Mouse (Mus musculus): ENCODE results near the gene Pias4. TPM values are rescaled to one million over a fixed set of nuclear protein-coding genes. Genes with fewer than 3 reads are reported as not detected.
"Not testable (repeated sequence)": the region's sequence is repeated elsewhere in the genome, so short reads cannot be mapped to it uniquely, and the experiment has no call there.

Pias4 gene
- polyA plus RNA-seq (2016; fragmentation: Nextera tagmentation; extraction: Ambion mirVana), result 64.1 and 72.2 TPM in 2 replicates

DNA sequence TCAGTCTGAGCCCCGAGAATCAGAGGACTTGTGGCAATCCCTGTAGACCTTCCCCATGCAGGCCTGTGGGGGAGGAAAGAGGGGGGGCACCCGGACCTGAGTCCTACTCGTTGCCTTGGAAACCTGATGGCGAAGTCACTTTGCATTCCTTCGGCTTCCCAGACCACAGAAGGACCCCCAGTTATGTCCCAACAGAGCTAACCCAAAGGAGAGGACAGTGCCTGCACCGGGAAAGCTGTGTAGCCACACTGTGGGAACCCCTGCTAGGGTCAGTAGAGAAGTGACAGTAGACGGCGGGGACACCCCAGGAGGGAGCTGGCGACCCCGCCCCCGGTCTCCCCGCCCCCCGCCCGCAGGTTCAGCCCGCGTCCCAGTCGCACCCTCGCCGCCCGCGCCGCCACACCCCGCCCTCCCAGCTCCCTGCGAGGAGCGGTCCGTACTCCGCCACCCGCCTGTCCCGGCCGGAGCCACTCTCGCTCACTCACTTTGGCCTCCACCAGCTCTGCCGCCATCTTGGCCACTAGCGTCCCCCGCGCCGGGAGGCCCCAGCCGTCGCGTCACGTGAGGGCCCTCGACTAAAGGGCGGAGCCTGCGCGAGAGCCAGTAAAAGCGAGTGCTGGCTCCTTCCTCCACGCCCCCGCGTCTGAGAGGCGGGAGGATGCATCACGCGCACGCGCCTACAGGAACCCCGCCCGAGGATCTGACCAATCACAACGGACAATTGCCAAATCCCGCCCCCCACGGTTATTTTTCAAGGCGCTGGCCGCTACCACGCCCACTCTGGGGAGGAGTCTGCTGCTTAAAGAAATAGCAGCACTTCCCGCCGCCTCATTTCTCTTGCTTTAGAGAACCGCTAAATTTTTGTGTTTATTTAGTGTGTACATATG is at the start of gene Pias4:
Gene Pias4, minus strand, starts transcription at position 724 of the 887 bp plus-strand sequence.
- peak within 1 kb of the TSS; percentile 94 for H3K27ac ChIP-seq
- H3K27me3 ChIP-seq (ENCODE audit: insufficient read depth, poor library complexity, severe bottlenecking), result no peaks in the 10 kb centered on the region
- peaks cover 30% of the 10 kb centered on the region for H3K36me3 ChIP-seq
- under 1% methylated on average over 64 of the region's 64 CpGs for WGBS
- H3K9me3 ChIP-seq, result no peaks in the 10 kb centered on the region
- DNase-seq (ENCODE audit: low spot score), result peak; percentile 100
- peak within 1 kb of the TSS; percentile 99 for H3K4me3 ChIP-seq
- peaks cover 43% of the 10 kb centered on the region for H3K4me1 ChIP-seq (replicated peaks)

- H3K27me3 ChIP-seq (ENCODE audit: insufficient read depth, poor library complexity, severe bottlenecking); H3K4me3 ChIP-seq; DNase-seq (ENCODE audit: low spot score); H3K9me3 ChIP-seq; H3K27ac ChIP-seq; H3K4me1 ChIP-seq (replicated peaks): not testable (repeated sequence)
- H3K36me3 ChIP-seq, result peaks cover 51% of the 10 kb centered on the region
- 25% methylated on average over 1 of the region's 1 CpGs for WGBS
Measured at GRCm38 (mm10) chr10:81217267-81217666, 49.5 kb upstream of the Pias4 start.

- Histone ChIP-seq H3K36me3 (peaks cover 52% of the 10 kb centered on the region), H3K9me3 (peaks cover 12% of the 10 kb centered on the region; the same call in 1 of the 2 replicates), H3K4me1 (replicated peaks) (peaks cover 6% of the 10 kb centered on the region; the same call in 1 of the 2 replicates), H3K4me3 (no peak overlapping the region), H3K27ac (no peak overlapping the region), H3K27me3 (ENCODE audit: insufficient read depth, poor library complexity, severe bottlenecking) (peaks cover 6% of the 10 kb centered on the region; the same call in 1 of the 2 replicates)
- WGBS, result 90% methylated on average over 6 of the region's 6 CpGs
- DNase-seq (ENCODE audit: low spot score), result no peak
Measured at GRCm38 (mm10) chr10:81216810-81217209, 49.1 kb upstream of the Pias4 start.

- H3K27me3 ChIP-seq (ENCODE audit: insufficient read depth, poor library complexity, severe bottlenecking), result peaks cover 6% of the 10 kb centered on the region; the same call in 1 of the 2 replicates
- H3K27ac ChIP-seq, result no peak overlapping the region
- no peak overlapping the region for H3K4me3 ChIP-seq
- 87% methylated on average over 6 of the region's 6 CpGs for WGBS
- peaks cover 16% of the 10 kb centered on the region; the same call in 1 of the 2 replicates for H3K9me3 ChIP-seq
- peaks cover 53% of the 10 kb centered on the region for H3K36me3 ChIP-seq
- H3K4me1 ChIP-seq (replicated peaks), result peaks cover 6% of the 10 kb centered on the region; the same call in 1 of the 2 replicates
- no peak for DNase-seq (ENCODE audit: low spot score)
Measured at GRCm38 (mm10) chr10:81216260-81216659, 48.5 kb upstream of the Pias4 start.

DNA sequence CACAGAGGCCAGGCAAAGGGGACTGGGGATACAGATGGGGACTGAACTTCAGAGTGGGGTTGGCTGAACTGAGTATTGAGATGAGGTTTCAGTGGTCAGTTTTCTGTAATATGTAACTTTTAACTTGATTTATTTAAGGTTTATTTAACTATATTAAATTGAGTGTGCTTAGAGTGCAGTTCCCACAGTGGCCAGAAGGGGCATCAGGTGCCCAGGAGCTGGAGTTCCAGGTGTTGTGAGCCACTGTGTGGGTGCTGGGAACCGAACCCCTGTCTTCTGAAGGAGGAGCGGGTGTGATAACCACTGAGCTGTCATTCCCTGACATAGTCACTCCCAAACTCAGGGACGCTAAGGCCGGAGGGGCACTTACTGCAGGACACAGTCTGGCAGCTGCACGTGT is 42.4 kb upstream of the Pias4 start:
- no peak overlapping the region for H3K4me3 ChIP-seq
- H3K4me1 ChIP-seq (replicated peaks), result no peaks in the 10 kb centered on the region
- no peak for DNase-seq (ENCODE audit: low spot score)
- H3K9me3 ChIP-seq, result peaks cover 24% of the 10 kb centered on the region
- peaks cover 67% of the 10 kb centered on the region for H3K36me3 ChIP-seq
- WGBS, result 98% methylated on average over 5 of the region's 5 CpGs
- no peak overlapping the region for H3K27ac ChIP-seq
- peaks cover 4% of the 10 kb centered on the region; the same call in 1 of the 2 replicates for H3K27me3 ChIP-seq (ENCODE audit: insufficient read depth, poor library complexity, severe bottlenecking)

DNA sequence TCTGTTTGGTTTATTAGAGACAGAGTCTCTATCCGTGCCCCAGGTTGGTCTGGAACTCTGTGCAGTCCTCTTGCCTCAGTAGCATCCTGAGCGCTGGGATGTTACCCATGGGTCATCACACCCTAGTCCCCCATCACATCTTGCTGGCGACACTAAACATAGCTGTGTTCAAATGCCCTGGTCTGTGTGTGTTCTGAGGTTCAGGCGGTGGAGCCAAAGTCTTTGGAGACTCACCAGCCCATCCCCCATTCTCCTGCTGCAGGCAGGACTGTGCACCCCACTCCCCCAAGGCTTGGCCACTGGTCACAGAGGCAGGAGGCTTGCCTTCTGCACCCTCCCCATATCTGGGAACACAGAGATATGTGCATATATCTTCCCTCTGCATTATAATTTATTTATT is 36.4 kb upstream of the Pias4 start:
- H3K27me3 ChIP-seq (ENCODE audit: insufficient read depth, poor library complexity, severe bottlenecking), result peaks cover 18% of the 10 kb centered on the region
- 0 out of 2 replicates have a peak, but pooled peaks cover 11% of the 10 kb centered on the region for H3K4me1 ChIP-seq (replicated peaks)
- no peaks in the 10 kb centered on the region for H3K9me3 ChIP-seq
- 0 out of 2 replicates have a peak, but pooled peaks cover 11% of the 10 kb centered on the region for H3K36me3 ChIP-seq
- DNase-seq (ENCODE audit: low spot score), result no peak
- H3K27ac ChIP-seq, result no peak overlapping the region
- WGBS, result 76% methylated on average over 4 of the region's 4 CpGs
- H3K4me3 ChIP-seq, result no peak overlapping the region

DNA sequence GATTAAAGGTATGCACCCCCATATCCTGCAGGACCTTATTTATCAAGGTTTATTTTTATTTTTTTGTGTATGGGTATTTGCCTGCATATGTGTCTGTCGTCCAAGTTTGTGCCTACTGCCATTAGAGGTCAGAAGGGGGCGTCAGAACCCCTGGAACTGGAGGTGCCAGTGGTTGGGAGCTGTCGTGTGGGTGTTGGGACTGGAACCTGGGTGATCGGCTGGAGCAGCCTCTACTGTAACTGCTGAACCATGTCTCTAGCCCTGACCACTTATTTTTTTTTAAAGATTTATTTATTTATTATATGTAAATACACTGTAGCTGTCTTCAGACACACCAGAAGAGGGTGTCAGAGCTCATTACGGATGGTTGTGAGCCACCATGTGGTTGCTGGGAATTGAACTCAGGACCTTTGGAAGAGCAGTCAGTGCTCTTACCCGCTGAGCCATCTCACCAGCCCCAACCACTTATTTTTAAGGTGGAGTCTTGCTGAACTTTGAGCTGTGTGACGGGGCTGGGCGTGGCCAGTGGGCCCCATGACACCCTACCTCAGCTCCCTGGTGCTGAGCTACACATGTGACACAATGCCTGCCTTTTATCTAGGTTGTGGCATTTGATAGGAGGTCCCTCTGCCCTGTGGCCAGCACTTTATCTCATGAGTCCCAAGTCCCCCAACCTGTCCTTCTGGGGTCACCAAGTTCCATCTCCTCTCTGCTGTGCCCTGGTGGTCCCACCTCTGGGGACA is 35.4 kb upstream of the Pias4 start:
- no peak for DNase-seq (ENCODE audit: low spot score)
- 0 out of 2 replicates have a peak, but pooled peaks cover 11% of the 10 kb centered on the region for H3K4me1 ChIP-seq (replicated peaks)
- H3K4me3 ChIP-seq, result no peak overlapping the region
- no peak overlapping the region for H3K27ac ChIP-seq
- WGBS, result 68% methylated on average over 8 of the region's 8 CpGs
- 0 out of 2 replicates have a peak, but pooled peaks cover 11% of the 10 kb centered on the region for H3K36me3 ChIP-seq
- no peaks in the 10 kb centered on the region for H3K9me3 ChIP-seq
- H3K27me3 ChIP-seq (ENCODE audit: insufficient read depth, poor library complexity, severe bottlenecking), result peaks cover 18% of the 10 kb centered on the region

DNA sequence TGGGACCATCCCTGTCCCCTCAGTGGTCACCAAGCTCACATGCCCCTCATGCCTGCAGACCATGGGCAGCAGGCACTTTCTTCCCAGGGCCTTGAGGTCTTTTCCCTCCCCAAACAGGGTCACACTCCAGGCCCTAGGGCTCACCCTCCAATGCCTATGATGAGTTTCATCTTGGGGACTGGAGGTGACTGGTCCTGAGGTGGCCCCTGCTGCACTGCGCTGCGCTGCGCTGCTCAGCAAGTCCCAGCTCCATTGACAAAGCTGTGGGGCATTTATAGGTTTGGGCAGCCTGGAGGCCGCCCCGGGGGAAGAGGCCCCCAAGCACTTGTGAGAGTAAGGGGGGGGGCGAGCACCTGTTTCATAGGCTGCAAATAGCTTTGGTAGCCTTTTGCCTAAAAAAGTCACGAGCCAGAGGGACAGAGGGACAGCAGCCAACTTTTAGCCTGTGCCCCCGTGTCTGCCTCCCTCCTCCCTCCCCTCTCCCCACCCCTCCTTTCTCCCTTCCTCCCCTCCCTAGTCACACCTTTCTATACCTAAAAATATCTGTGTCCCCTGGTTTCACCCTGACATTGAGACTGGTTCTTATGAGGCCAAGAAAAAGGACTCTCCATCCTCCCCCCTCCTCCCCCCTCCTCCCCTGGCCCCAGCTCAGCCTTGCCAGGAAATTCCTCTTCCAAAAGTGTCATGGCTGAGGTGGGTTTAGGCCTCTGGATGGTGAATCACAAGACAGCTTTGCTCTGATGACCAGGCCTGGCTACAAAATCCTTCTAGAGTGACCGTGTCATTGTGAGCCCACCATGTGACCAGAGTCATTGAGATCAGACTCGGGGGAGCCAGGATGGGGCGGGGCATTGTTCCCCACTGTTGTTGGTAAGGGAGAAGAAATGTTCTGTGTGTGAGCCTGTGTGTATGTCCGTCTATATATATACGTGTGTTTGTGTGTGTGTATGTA is 34.4 kb upstream of the Pias4 start, which contains the start of gene Nmrk2:
Gene Nmrk2, minus strand, starts transcription at position 245 of the 952 bp plus-strand sequence.
- Histone ChIP-seq H3K4me1 (replicated peaks) (0 out of 2 replicates have a peak, but pooled peaks cover 11% of the 10 kb centered on the region), H3K9me3 (no peaks in the 10 kb centered on the region), H3K4me3 (no peak within 1 kb of the TSS), H3K27me3 (ENCODE audit: insufficient read depth, poor library complexity, severe bottlenecking) (peaks cover 21% of the 10 kb centered on the region), H3K27ac (peak within 1 kb of the TSS; percentile 23; the same call in 1 of the 2 replicates), H3K36me3 (0 out of 2 replicates have a peak, but pooled peaks cover 6% of the 10 kb centered on the region)
- DNase-seq (ENCODE audit: low spot score), result no peak
- WGBS, result 63% methylated on average over 13 of the region's 13 CpGs

- no peak overlapping the region for H3K27ac ChIP-seq
- peaks cover 34% of the 10 kb centered on the region for H3K27me3 ChIP-seq (ENCODE audit: insufficient read depth, poor library complexity, severe bottlenecking)
- no peak overlapping the region for H3K4me3 ChIP-seq
- DNase-seq (ENCODE audit: low spot score), result no peak
- no peaks in the 10 kb centered on the region for H3K9me3 ChIP-seq
- no peaks in the 10 kb centered on the region for H3K36me3 ChIP-seq
- H3K4me1 ChIP-seq (replicated peaks), result 0 out of 2 replicates have a peak, but pooled peaks cover 11% of the 10 kb centered on the region
- WGBS, result 81% methylated on average over 20 of the region's 20 CpGs
Measured at GRCm38 (mm10) chr10:81200605-81201287, 33.0 kb upstream of the Pias4 start.

GRCm38 (mm10) chr10:81200141-81200540 is 32.4 kb upstream of the Pias4 start:
- Histone ChIP-seq H3K9me3 (no peaks in the 10 kb centered on the region), H3K27me3 (ENCODE audit: insufficient read depth, poor library complexity, severe bottlenecking) (peaks cover 40% of the 10 kb centered on the region), H3K4me3 (no peak overlapping the region), H3K36me3 (no peaks in the 10 kb centered on the region), H3K4me1 (replicated peaks) (0 out of 2 replicates have a peak, but pooled peaks cover 11% of the 10 kb centered on the region), H3K27ac (no peak overlapping the region)
- no peak for DNase-seq (ENCODE audit: low spot score)
- 88% methylated on average over 13 of the region's 13 CpGs for WGBS

DNA sequence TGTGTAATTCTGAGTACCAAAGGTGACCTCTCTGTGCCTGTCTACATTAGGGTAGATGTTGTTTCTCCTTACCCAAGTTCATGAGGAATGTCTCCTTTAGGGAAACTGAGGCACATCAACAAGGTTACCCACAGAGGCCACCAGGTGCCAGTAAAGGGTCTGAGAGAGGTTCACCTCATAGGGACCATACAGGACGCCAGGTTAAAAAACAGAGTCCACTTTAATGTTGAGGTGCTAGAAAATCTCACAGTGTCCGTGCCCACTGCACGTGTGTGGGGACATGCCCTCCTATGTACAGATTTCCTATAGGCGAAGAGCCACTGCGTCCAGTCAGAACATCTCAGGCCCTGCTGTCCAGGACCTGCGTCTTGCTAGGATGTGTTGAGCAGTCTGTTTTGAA is 31.3 kb upstream of the Pias4 start:
- peaks cover 52% of the 10 kb centered on the region for H3K27me3 ChIP-seq (ENCODE audit: insufficient read depth, poor library complexity, severe bottlenecking)
- WGBS, result 89% methylated on average over 6 of the region's 6 CpGs

More for the DNA sequence above, 31.3 kb upstream of the Pias4 start:
- Histone ChIP-seq H3K9me3 (no peaks in the 10 kb centered on the region), H3K27ac (no peak overlapping the region), H3K36me3 (no peaks in the 10 kb centered on the region), H3K4me1 (replicated peaks) (peaks cover 19% of the 10 kb centered on the region), H3K4me3 (no peak overlapping the region)
- DNase-seq (ENCODE audit: low spot score), result no peak

Measured in hindbrain, embryonic 10.5 days (tissue).